Mouse (Mus musculus): Measurements from ENCODE around the gene Tctex1d4.

GRCm38 (mm10) chr4:117124218-117124517 is 2.4 kb upstream of the Tctex1d4 start:
- TF ChIP-seq POLR2A (IDR thresholded peaks at IDR 0.05; ENCODE audit: extremely low read depth, insufficient read depth, low read length): no peak
- no peak for TF ChIP-seq CTCF (IDR thresholded peaks at IDR 0.05; ENCODE audit: low read depth, low read length)
